Mouse (Mus musculus) embryonic facial prominence, embryonic 14.5 days (tissue): ENCODE measurements at regions not wholly inside any gene's neighbourhood (a gene's known extent, or its start where the extent isn't known, plus 50 kb on each side); places are given as distances from the start of the nearest gene placed in this dataset.
A peak's percentile ranks its signal among the peaks of the same experiment; 100 is the strongest.

Experiments
- ATAC-seq: fragments of 200-750 bp; cut with Nextera tagmentation; 2 replicates; pipeline ENCODE4 v1.8.0; 2017; ENCODE audit warnings: low read depth, moderate number of reproducible peaks, moderate TSS enrichment
- DNase-seq: peaks from one replicate; pipeline ENCODE4 v3.0.0-alpha.2; 2015; ENCODE audit warnings: low spot score
- H3K27ac ChIP-seq: fragments of 300-500 bp; sonication (generic); replicated peaks from 2 replicates; pipeline ENCODE4 v1.5.1; 2014; ENCODE audit warnings: low read depth, mild to moderate bottlenecking, low read length, moderate library complexity
- H3K27me3 ChIP-seq: fragments of 300-500 bp; sonication (generic); replicated peaks from 2 replicates; pipeline ENCODE4 v1.6.1; 2014; ENCODE audit warnings: low read length; ENCODE audit not compliant: control insufficient read depth, insufficient read depth
- H3K36me3 ChIP-seq: fragments of 300-500 bp; sonication (generic); 2 replicates; pipeline ENCODE4 v1.6.1; 2014; ENCODE audit warnings: low read length, mixed read lengths; ENCODE audit not compliant: control insufficient read depth, insufficient read depth
- H3K4me1 ChIP-seq: fragments of 300-500 bp; sonication (generic); 2 replicates; pipeline ENCODE4 v1.6.1; 2014; ENCODE audit warnings: antibody characterized with exemption, low read length; ENCODE audit not compliant: control insufficient read depth, insufficient read depth
- H3K4me2 ChIP-seq: fragments of 300-500 bp; sonication (generic); 2 replicates; pipeline ENCODE4 v1.6.1; 2014; ENCODE audit warnings: low read depth, mild to moderate bottlenecking, low read length, moderate library complexity, mixed read lengths
- H3K4me3 ChIP-seq: fragments of 300-500 bp; sonication (generic); 2 replicates; pipeline ENCODE4 v1.5.1; 2014; ENCODE audit warnings: low read depth, mild to moderate bottlenecking, low read length
- H3K9ac ChIP-seq: fragments of 300-500 bp; sonication (generic); 2 replicates; pipeline ENCODE4 v1.6.1; 2014; ENCODE audit warnings: low read depth, mild to moderate bottlenecking, low read length, moderate library complexity, mixed read lengths
- H3K9me3 ChIP-seq: fragments of 300-500 bp; sonication (generic); 2 replicates; pipeline ENCODE4 v1.6.1; 2016; ENCODE audit warnings: low read length; ENCODE audit not compliant: control insufficient read depth
- WGBS: fragments of 180-500 bp; shearing (Covaris S2); extraction: QIAGEN DNeasy Blood & Tissue Kit; methylation state at CpG from one replicate; pipeline ENCODE4 v1.1.7; 2014; 5-methylcytosine and 5-hydroxymethylcytosine counted together

- Histone ChIP-seq H3K4me2 (no peak overlapping the region), H3K27ac (no peak overlapping the region), H3K9me3 (no peaks in the 10 kb centered on the region), H3K4me3 (no peak overlapping the region), H3K27me3 (no peaks in the 10 kb centered on the region), H3K9ac (no peak overlapping the region), H3K4me1 (no peaks in the 10 kb centered on the region), H3K36me3 (no peaks in the 10 kb centered on the region)
- 67% methylated on average over 6 of the region's 6 CpGs for WGBS
- DNase-seq (no peak), ATAC-seq (no peak)
Observed at GRCm38 (mm10) chr3:34770271-34770670, 120.1 kb downstream of the Sox2 start.

- H3K4me3 ChIP-seq, result no peak overlapping the region
- H3K9me3 ChIP-seq, result no peaks in the 10 kb centered on the region
- H3K4me2 ChIP-seq, result no peak overlapping the region
- H3K9ac ChIP-seq, result no peak overlapping the region
- H3K4me1 ChIP-seq, result no peaks in the 10 kb centered on the region
- no peak for ATAC-seq
- no peaks in the 10 kb centered on the region for H3K36me3 ChIP-seq
- H3K27ac ChIP-seq, result no peak overlapping the region
- H3K27me3 ChIP-seq, result no peaks in the 10 kb centered on the region
- no peak for DNase-seq
- WGBS, result 92% methylated on average over 3 of the region's 3 CpGs
Observed at GRCm38 (mm10) chr3:34772035-34772434, 121.8 kb downstream of the Sox2 start.

- Histone ChIP-seq H3K36me3 (no peaks in the 10 kb centered on the region), H3K4me2 (peak overlapping the region; percentile 37)
Observed at GRCm38 (mm10) chr3:34773678-34774425, 123.6 kb downstream of the Sox2 start.

GRCm38 (mm10) chr3:34781770-34782169, 131.6 kb downstream of the Sox2 start:
- WGBS, result 81% methylated on average over 6 of the region's 6 CpGs
- H3K9ac ChIP-seq, result no peak overlapping the region
- no peaks in the 10 kb centered on the region for H3K36me3 ChIP-seq
- H3K4me1 ChIP-seq, result no peaks in the 10 kb centered on the region
- H3K9me3 ChIP-seq, result no peaks in the 10 kb centered on the region
- no peak overlapping the region for H3K27ac ChIP-seq
- H3K27me3 ChIP-seq, result no peaks in the 10 kb centered on the region
- no peak overlapping the region for H3K4me2 ChIP-seq
- H3K4me3 ChIP-seq, result no peak overlapping the region
- DNase-seq (no peak), ATAC-seq (no peak)

More at GRCm38 (mm10) chr3:34773678-34774425, 123.6 kb downstream of the Sox2 start:
- ATAC-seq, result peak; percentile 90
- H3K9ac ChIP-seq, result no peak overlapping the region
- peak; percentile 88 for DNase-seq
- 12% methylated on average over 23 of the region's 23 CpGs for WGBS
- H3K4me1 ChIP-seq, result no peaks in the 10 kb centered on the region
- H3K9me3 ChIP-seq, result no peaks in the 10 kb centered on the region
- H3K27me3 ChIP-seq, result no peaks in the 10 kb centered on the region
- H3K4me3 ChIP-seq, result no peak overlapping the region
- 0 out of 2 replicates have a peak overlapping the region, but pooled peaks have one; percentile 12 for H3K27ac ChIP-seq

- Histone ChIP-seq H3K4me2 (no peak overlapping the region), H3K9me3 (no peaks in the 10 kb centered on the region), H3K27ac (no peak overlapping the region), H3K27me3 (no peaks in the 10 kb centered on the region), H3K36me3 (no peaks in the 10 kb centered on the region), H3K9ac (no peak overlapping the region), H3K4me1 (no peaks in the 10 kb centered on the region), H3K4me3 (no peak overlapping the region)
- 89% methylated on average over 1 of the region's 1 CpGs for WGBS
- DNase-seq, result no peak
- ATAC-seq, result no peak
Observed at GRCm38 (mm10) chr3:34783398-34783797, 133.2 kb downstream of the Sox2 start.

GRCm38 (mm10) chr3:34787211-34787610, 137.0 kb downstream of the Sox2 start:
- Histone ChIP-seq H3K36me3 (no peaks in the 10 kb centered on the region), H3K27me3 (no peaks in the 10 kb centered on the region), H3K4me1 (no peaks in the 10 kb centered on the region), H3K4me2 (no peak overlapping the region), H3K27ac (no peak overlapping the region), H3K4me3 (no peak overlapping the region), H3K9me3 (no peaks in the 10 kb centered on the region), H3K9ac (no peak overlapping the region)
- WGBS, result 82% methylated on average over 3 of the region's 3 CpGs
- DNase-seq (no peak), ATAC-seq (no peak)

- Histone ChIP-seq H3K4me2 (peak overlapping the region; percentile 65), H3K4me3 (peak overlapping the region; percentile 37), H3K36me3 (no peaks in the 10 kb centered on the region), H3K4me1 (peaks cover 6% of the 10 kb centered on the region; the same call in 1 of the 2 replicates), H3K9me3 (no peaks in the 10 kb centered on the region), H3K27ac (no peak overlapping the region), H3K9ac (peak overlapping the region; percentile 32), H3K27me3 (no peaks in the 10 kb centered on the region; the same call in 1 of the 2 replicates)
- ATAC-seq (peak; percentile 95), DNase-seq (peak; percentile 93)
- 16% methylated on average over 23 of the region's 23 CpGs for WGBS
Observed at GRCm38 (mm10) chr3:34795103-34795983, 145.1 kb downstream of the Sox2 start.

- 10% methylated on average over 5 of the region's 5 CpGs for WGBS
- Histone ChIP-seq H3K4me2 (peak overlapping the region; percentile 65), H3K9ac (peak overlapping the region; percentile 32; the same call in 1 of the 2 replicates), H3K27me3 (no peaks in the 10 kb centered on the region; the same call in 1 of the 2 replicates), H3K27ac (no peak overlapping the region), H3K4me1 (peaks cover 6% of the 10 kb centered on the region; the same call in 1 of the 2 replicates), H3K9me3 (no peaks in the 10 kb centered on the region), H3K36me3 (no peaks in the 10 kb centered on the region), H3K4me3 (peak overlapping the region; percentile 37)
- ATAC-seq, result no peak
- DNase-seq, result no peak
Observed at GRCm38 (mm10) chr3:34795984-34796266, 145.7 kb downstream of the Sox2 start.
